Mouse (Mus musculus) embryonic facial prominence, embryonic 10.5 days (tissue): ENCODE results near the gene Slc22a6. TPM values are rescaled to one million over a fixed set of nuclear protein-coding genes. Genes with fewer than 3 reads are reported as not detected.

Source experiments
- DNase-seq: peaks from one replicate; pipeline ENCODE4 v3.0.0-alpha.2; 2017; ENCODE audit warnings: low spot score
- H3K27ac ChIP-seq: fragments of 300-500 bp; sonication (generic); replicated peaks from 2 replicates; pipeline ENCODE4 v1.5.1; 2016; ENCODE audit warnings: mild to moderate bottlenecking
- H3K27me3 ChIP-seq: fragments of 300-500 bp; sonication (generic); replicated peaks from 2 replicates; pipeline ENCODE4 v1.6.1; 2016; ENCODE audit warnings: low read depth, mild to moderate bottlenecking; ENCODE audit not compliant: poor library complexity, severe bottlenecking
- H3K36me3 ChIP-seq: fragments of 300-500 bp; sonication (generic); replicated peaks from 2 replicates; pipeline ENCODE4 v1.6.1; 2016; ENCODE audit warnings: mild to moderate bottlenecking, moderate library complexity
- H3K4me1 ChIP-seq: fragments of 300-500 bp; sonication (generic); 2 replicates; pipeline ENCODE4 v1.6.1; 2016
- H3K4me3 ChIP-seq: fragments of 300-500 bp; sonication (generic); 2 replicates; pipeline ENCODE4 v1.5.1; 2016; ENCODE audit warnings: mild to moderate bottlenecking, moderate library complexity
- H3K9me3 ChIP-seq: fragments of 300-500 bp; sonication (generic); 2 replicates; pipeline ENCODE4 v1.6.1; 2016; ENCODE audit warnings: mild to moderate bottlenecking
- WGBS: fragments of 180-500 bp; shearing (Covaris S2); methylation state at CpG from one replicate; pipeline ENCODE4 v1.1.7; 2016; 5-methylcytosine and 5-hydroxymethylcytosine counted together
- polyA plus RNA-seq: library from polyadenylated mRNA; unstranded; fragments of >200 nt; fragmentation: Nextera tagmentation; extraction: Ambion mirVana; gene quantifications from 2 replicates; pipeline ENCODE4 v1.2.1, GENCODE M21; 2016

Slc22a6 gene
- polyA plus RNA-seq, 1 experiment from 2014 or later = 0.24 TPM

GRCm38 (mm10) chr19:8592155-8592554 lies 25.7 kb upstream of the Slc22a6 start:
- Histone ChIP-seq H3K27ac (no peak overlapping the region), H3K36me3 (no peaks in the 10 kb centered on the region), H3K27me3 (no peaks in the 10 kb centered on the region), H3K4me3 (no peak overlapping the region), H3K4me1 (peaks cover 30% of the 10 kb centered on the region), H3K9me3 (no peaks in the 10 kb centered on the region)
- DNase-seq = no peak
- WGBS = 66% methylated on average over 2 of the region's 2 CpGs

GRCm38 (mm10) chr19:8592873-8593408 lies 24.9 kb upstream of the Slc22a6 start:
- 70% methylated on average over 6 of the region's 6 CpGs for WGBS
- no peak overlapping the region for H3K27ac ChIP-seq

GRCm38 (mm10) chr19:8593833-8594232 lies 24.0 kb upstream of the Slc22a6 start:
- DNase-seq = no peak
- 87% methylated on average over 11 of the region's 11 CpGs for WGBS
- H3K9me3 ChIP-seq = no peaks in the 10 kb centered on the region

More at GRCm38 (mm10) chr19:8592873-8593408, 24.9 kb upstream of the Slc22a6 start:
- H3K4me3 ChIP-seq = no peak overlapping the region
- H3K9me3 ChIP-seq = no peaks in the 10 kb centered on the region
- DNase-seq = no peak
- H3K27me3 ChIP-seq = no peaks in the 10 kb centered on the region
- no peaks in the 10 kb centered on the region for H3K36me3 ChIP-seq
- peaks cover 38% of the 10 kb centered on the region for H3K4me1 ChIP-seq

GRCm38 (mm10) chr19:8594518-8594917 lies 23.3 kb upstream of the Slc22a6 start:
- Histone ChIP-seq H3K4me3 (0 out of 2 replicates have a peak overlapping the region, but pooled peaks have one; percentile 8), H3K27ac (peak overlapping the region; percentile 57), H3K9me3 (no peaks in the 10 kb centered on the region), H3K4me1 (peaks cover 38% of the 10 kb centered on the region), H3K27me3 (no peaks in the 10 kb centered on the region), H3K36me3 (no peaks in the 10 kb centered on the region)
- WGBS = 3% methylated on average over 1 of the region's 1 CpGs
- DNase-seq = peak; percentile 57

More at GRCm38 (mm10) chr19:8593833-8594232, 24.0 kb upstream of the Slc22a6 start:
- Histone ChIP-seq H3K27me3 (no peaks in the 10 kb centered on the region), H3K4me1 (peaks cover 38% of the 10 kb centered on the region), H3K4me3 (no peak overlapping the region), H3K27ac (peak overlapping the region; percentile 30; the same call in 1 of the 2 replicates), H3K36me3 (no peaks in the 10 kb centered on the region)

GRCm38 (mm10) chr19:8597269-8597668 lies 20.6 kb upstream of the Slc22a6 start:
- Histone ChIP-seq H3K27ac (0 out of 2 replicates have a peak overlapping the region, but pooled peaks have one; percentile 16), H3K27me3 (no peaks in the 10 kb centered on the region), H3K9me3 (no peaks in the 10 kb centered on the region), H3K36me3 (no peaks in the 10 kb centered on the region), H3K4me1 (peaks cover 27% of the 10 kb centered on the region), H3K4me3 (no peak overlapping the region)
- WGBS = 69% methylated on average over 4 of the region's 4 CpGs
- no peak for DNase-seq

- DNase-seq = no peak
- Histone ChIP-seq H3K4me1 (peaks cover 17% of the 10 kb centered on the region), H3K27ac (no peak overlapping the region), H3K36me3 (no peaks in the 10 kb centered on the region), H3K4me3 (no peak overlapping the region), H3K9me3 (no peaks in the 10 kb centered on the region), H3K27me3 (no peaks in the 10 kb centered on the region)
- WGBS = 71% methylated on average over 2 of the region's 2 CpGs
These were observed 18.6 kb upstream of the Slc22a6 start for GRCm38 (mm10) chr19:8599229-8599628.

- Histone ChIP-seq H3K27ac (no peak overlapping the region), H3K9me3 (no peaks in the 10 kb centered on the region), H3K4me1 (peaks cover 8% of the 10 kb centered on the region; the same call in 1 of the 2 replicates), H3K27me3 (no peaks in the 10 kb centered on the region), H3K4me3 (no peak overlapping the region), H3K36me3 (no peaks in the 10 kb centered on the region)
- DNase-seq = no peak
These were observed 15.9 kb upstream of the Slc22a6 start for GRCm38 (mm10) chr19:8601922-8602321.

- DNase-seq = no peak
- no peak overlapping the region for H3K4me3 ChIP-seq
- no peak overlapping the region for H3K27ac ChIP-seq
- H3K27me3 ChIP-seq = no peaks in the 10 kb centered on the region
- 0 out of 2 replicates have a peak, but pooled peaks cover under 1% of the 10 kb centered on the region for H3K4me1 ChIP-seq
- 75% methylated on average over 3 of the region's 3 CpGs for WGBS
- no peaks in the 10 kb centered on the region for H3K9me3 ChIP-seq
- no peaks in the 10 kb centered on the region for H3K36me3 ChIP-seq
These were observed 14.9 kb upstream of the Slc22a6 start for GRCm38 (mm10) chr19:8602914-8603313.

- 92% methylated on average over 8 of the region's 8 CpGs for WGBS
- H3K36me3 ChIP-seq = no peaks in the 10 kb centered on the region
These were observed 13.2 kb upstream of the Slc22a6 start for GRCm38 (mm10) chr19:8604536-8605240.

GRCm38 (mm10) chr19:8605241-8605558 lies 12.6 kb upstream of the Slc22a6 start:
- Histone ChIP-seq H3K9me3 (no peaks in the 10 kb centered on the region), H3K27me3 (no peaks in the 10 kb centered on the region; the same call in 1 of the 2 replicates), H3K27ac (no peak overlapping the region), H3K4me1 (no peaks in the 10 kb centered on the region), H3K4me3 (no peak overlapping the region), H3K36me3 (no peaks in the 10 kb centered on the region)
- 87% methylated on average over 3 of the region's 3 CpGs for WGBS
- DNase-seq = no peak

More at GRCm38 (mm10) chr19:8604536-8605240, 13.2 kb upstream of the Slc22a6 start:
- Histone ChIP-seq H3K4me1 (no peaks in the 10 kb centered on the region), H3K9me3 (no peaks in the 10 kb centered on the region), H3K4me3 (no peak overlapping the region), H3K27ac (no peak overlapping the region), H3K27me3 (no peaks in the 10 kb centered on the region)
- no peak for DNase-seq

GRCm38 (mm10) chr19:8611358-8612123 lies 6.3 kb upstream of the Slc22a6 start:
- Histone ChIP-seq H3K4me3 (no peak overlapping the region), H3K36me3 (no peaks in the 10 kb centered on the region), H3K27me3 (no peaks in the 10 kb centered on the region; the same call in 1 of the 2 replicates), H3K9me3 (no peaks in the 10 kb centered on the region), H3K27ac (no peak overlapping the region), H3K4me1 (no peaks in the 10 kb centered on the region)
- 86% methylated on average over 8 of the region's 8 CpGs for WGBS
- no peak for DNase-seq

GRCm38 (mm10) chr19:8613111-8613510 lies 4.7 kb upstream of the Slc22a6 start:
- Histone ChIP-seq H3K36me3 (no peaks in the 10 kb centered on the region), H3K4me1 (peaks cover 4% of the 10 kb centered on the region), H3K9me3 (no peaks in the 10 kb centered on the region), H3K27ac (no peak overlapping the region), H3K27me3 (no peaks in the 10 kb centered on the region; the same call in 1 of the 2 replicates), H3K4me3 (no peak overlapping the region)
- 85% methylated on average over 2 of the region's 2 CpGs for WGBS
- no peak for DNase-seq
